Mouse (Mus musculus) forebrain, embryonic 16.5 days (tissue): ENCODE results near the gene Slc7a15. TPM values are rescaled to one million over a fixed set of nuclear protein-coding genes. Genes with fewer than 3 reads are reported as not detected.

Source experiments
- ATAC-seq: fragments of 200-750 bp; cut with Nextera tagmentation; 2 replicates; pipeline ENCODE4 v1.8.0; 2017; ENCODE audit warnings: mild to moderate bottlenecking, moderate library complexity
- H3K27ac ChIP-seq: fragments of 300-500 bp; sonication (generic); 2 replicates; pipeline ENCODE4 v1.5.1; 2014; ENCODE audit warnings: low read length, control low read depth
- H3K27me3 ChIP-seq: fragments of 300-500 bp; sonication (generic); replicated peaks from 2 replicates; pipeline ENCODE4 v1.6.1; 2014; ENCODE audit warnings: low read length; ENCODE audit not compliant: control insufficient read depth, insufficient read depth
- H3K36me3 ChIP-seq: fragments of 300-500 bp; sonication (generic); 2 replicates; pipeline ENCODE4 v1.6.1; 2014; ENCODE audit not compliant: control insufficient read depth, insufficient read depth
- H3K4me1 ChIP-seq: fragments of 300-500 bp; sonication (generic); replicated peaks from 2 replicates; pipeline ENCODE4 v1.6.1; 2014; ENCODE audit warnings: low read length; ENCODE audit not compliant: control insufficient read depth, insufficient read depth
- H3K4me2 ChIP-seq: fragments of 300-500 bp; sonication (generic); 2 replicates; pipeline ENCODE4 v1.6.1; 2014; ENCODE audit warnings: mild to moderate bottlenecking, low read length, control low read depth
- H3K4me3 ChIP-seq: fragments of 300-500 bp; sonication (generic); replicated peaks from 2 replicates; pipeline ENCODE4 v1.5.1; 2014; ENCODE audit warnings: mild to moderate bottlenecking, low read length, control low read depth
- H3K9ac ChIP-seq: fragments of 300-500 bp; sonication (generic); replicated peaks from 2 replicates; pipeline ENCODE4 v1.6.1; 2014; ENCODE audit warnings: low read depth, low read length, control low read depth
- H3K9me3 ChIP-seq: fragments of 300-500 bp; sonication (generic); 2 replicates; pipeline ENCODE4 v1.6.1; 2016; ENCODE audit warnings: low read length; ENCODE audit not compliant: control insufficient read depth
- WGBS: fragments of 180-500 bp; shearing (Covaris S2); extraction: QIAGEN DNeasy Blood & Tissue Kit; methylation state at CpG from one replicate; pipeline ENCODE4 v1.1.7; 2014; 5-methylcytosine and 5-hydroxymethylcytosine counted together
- polyA plus RNA-seq: library from polyadenylated mRNA; unstranded; fragments of >200 nt; fragmentation: Nextera tagmentation; extraction: Ambion mirVana; gene quantifications from 2 replicates; pipeline ENCODE4 v1.2.1, GENCODE M21; 2015

Slc7a15 gene
- polyA plus RNA-seq, 1 experiment from 2014 or later, result not detected

DNA sequence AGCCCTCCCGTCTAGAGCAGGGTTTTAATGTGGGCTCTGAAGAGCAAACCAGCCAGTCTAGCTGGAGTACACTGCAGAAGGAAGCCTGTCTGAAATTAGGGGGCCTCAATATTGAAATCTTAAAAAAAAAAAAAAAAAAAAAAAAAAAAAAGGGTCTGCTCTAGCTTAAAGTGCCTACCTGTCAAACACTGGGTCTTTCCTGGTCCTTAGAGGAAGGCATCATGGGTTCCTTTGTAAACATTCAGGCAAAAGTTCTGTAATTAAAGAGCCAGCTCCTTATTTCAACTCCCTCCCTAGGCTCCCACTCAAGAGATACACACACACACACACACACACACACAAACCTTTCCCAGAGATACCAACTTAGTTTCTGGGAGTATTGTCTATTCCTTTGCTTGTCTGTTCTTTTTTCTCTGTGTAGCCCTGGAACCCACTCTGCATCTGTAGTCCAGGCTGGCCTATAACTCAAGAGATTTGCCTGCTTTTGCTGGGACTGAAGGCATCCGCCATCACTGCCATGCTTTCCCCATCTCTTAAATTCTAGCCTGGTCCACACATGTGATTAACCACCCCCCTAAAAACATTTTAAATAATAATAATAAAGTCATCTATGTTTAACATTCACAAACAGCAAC lies 102.1 kb downstream of the Slc7a15 start:
- no peak for ATAC-seq
- peak overlapping the region; percentile 39 for H3K27ac ChIP-seq

DNA sequence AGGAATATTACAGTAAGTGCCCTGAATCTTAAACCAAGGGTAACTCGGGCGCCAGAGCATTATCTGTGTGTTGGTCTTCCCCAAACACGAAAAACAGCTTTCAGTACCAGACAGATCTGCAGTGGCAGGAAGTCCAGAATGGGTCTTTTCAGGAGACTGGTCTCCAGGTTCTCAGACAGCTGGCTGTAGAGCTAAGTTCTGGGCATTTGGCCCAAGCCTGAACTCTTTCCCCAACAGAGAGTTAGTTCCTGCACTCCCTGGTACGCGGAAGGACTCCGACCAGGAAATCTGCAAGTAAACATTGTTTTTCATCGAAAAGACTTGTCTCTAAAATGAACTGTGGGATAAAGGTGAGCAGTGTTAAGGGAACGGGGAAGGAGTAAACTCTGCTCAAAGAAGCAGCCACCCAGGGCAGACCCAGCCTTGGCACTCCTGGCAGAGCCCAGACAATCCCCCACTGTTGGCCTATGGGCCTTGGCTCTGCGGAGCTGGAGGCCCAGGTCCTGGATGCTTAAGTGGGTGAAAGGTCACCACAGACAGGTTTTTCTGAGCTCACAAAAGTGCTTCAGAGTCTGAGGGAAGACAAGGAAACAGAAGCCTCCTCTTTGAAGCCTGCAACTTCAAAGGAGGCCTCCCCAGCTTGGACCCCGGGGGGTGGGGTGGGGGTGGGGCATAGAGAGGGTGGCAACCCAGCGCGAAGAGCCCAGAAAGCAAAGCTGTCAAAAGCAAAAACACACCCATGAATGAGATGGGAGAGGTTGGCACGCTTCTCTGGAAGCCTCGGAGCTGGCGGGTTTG lies 102.8 kb downstream of the Slc7a15 start:
- H3K4me1 ChIP-seq, result peaks cover 33% of the 10 kb centered on the region
- no peak overlapping the region; the same call in 1 of the 2 replicates for H3K9ac ChIP-seq
- WGBS, result 29% methylated on average over 15 of the region's 15 CpGs

More for the DNA sequence above, 102.1 kb downstream of the Slc7a15 start:
- H3K4me2 ChIP-seq, result peak overlapping the region; percentile 88
- 39% methylated on average over 2 of the region's 2 CpGs for WGBS
- H3K4me1 ChIP-seq, result peaks cover 38% of the 10 kb centered on the region
- no peaks in the 10 kb centered on the region for H3K9me3 ChIP-seq
- H3K4me3 ChIP-seq, result peak overlapping the region; percentile 21
- no peaks in the 10 kb centered on the region for H3K27me3 ChIP-seq
- no peak overlapping the region; the same call in 1 of the 2 replicates for H3K9ac ChIP-seq
- H3K36me3 ChIP-seq, result no peaks in the 10 kb centered on the region

DNA sequence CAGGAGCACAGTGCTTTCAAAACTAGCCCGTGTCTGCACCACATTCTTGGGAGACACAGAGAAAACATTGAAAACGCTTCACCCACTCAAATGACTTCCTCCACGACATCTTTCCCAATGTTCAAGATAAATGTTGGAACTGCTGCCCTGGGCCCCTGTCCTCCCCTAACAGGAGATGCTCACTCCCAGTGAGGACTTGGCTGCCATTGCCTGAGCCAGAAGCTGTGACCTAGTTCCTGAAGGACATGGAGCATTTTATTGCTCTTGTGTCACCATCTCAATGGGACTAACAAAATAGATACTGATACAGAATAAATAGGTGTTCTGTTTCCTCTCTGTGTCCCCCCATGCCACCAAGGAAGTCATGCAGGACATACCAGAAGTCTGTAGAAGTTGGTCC lies 104.2 kb downstream of the Slc7a15 start:
- no peaks in the 10 kb centered on the region for H3K36me3 ChIP-seq
- H3K9ac ChIP-seq, result no peak overlapping the region
- H3K9me3 ChIP-seq, result no peaks in the 10 kb centered on the region
- no peak for ATAC-seq
- peaks cover 25% of the 10 kb centered on the region for H3K4me1 ChIP-seq
- H3K4me2 ChIP-seq, result no peak overlapping the region
- H3K27ac ChIP-seq, result no peak overlapping the region
- H3K27me3 ChIP-seq, result no peaks in the 10 kb centered on the region
- no peak overlapping the region for H3K4me3 ChIP-seq
- 93% methylated on average over 3 of the region's 3 CpGs for WGBS

More for the DNA sequence above, 102.8 kb downstream of the Slc7a15 start:
- Histone ChIP-seq H3K36me3 (no peaks in the 10 kb centered on the region), H3K27me3 (no peaks in the 10 kb centered on the region), H3K27ac (peak overlapping the region; percentile 39), H3K4me3 (peak overlapping the region; percentile 5; the same call in 1 of the 2 replicates), H3K4me2 (peak overlapping the region; percentile 88), H3K9me3 (no peaks in the 10 kb centered on the region)
- no peak for ATAC-seq

DNA sequence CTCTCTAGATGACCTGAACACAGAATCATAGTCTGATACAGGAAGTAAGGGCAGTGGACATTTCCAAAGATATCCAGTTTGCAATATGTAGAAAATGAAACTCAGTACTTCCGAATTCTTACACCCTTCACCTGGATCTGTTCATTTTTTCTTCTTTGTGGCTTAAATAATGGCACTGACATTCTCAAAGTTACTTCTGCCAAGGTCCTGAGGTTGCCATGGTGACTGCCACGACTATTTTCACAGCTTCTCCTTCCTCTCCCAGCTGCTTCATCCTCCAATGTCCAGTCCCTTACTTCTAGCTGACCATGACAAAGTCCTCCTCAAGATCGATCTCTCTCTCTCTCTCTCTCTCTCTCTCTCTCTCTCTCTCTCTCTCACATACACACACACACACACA lies 105.5 kb downstream of the Slc7a15 start:
- Histone ChIP-seq H3K4me1 (peaks cover 23% of the 10 kb centered on the region), H3K36me3 (no peaks in the 10 kb centered on the region), H3K4me2 (no peak overlapping the region), H3K4me3 (no peak overlapping the region), H3K9ac (no peak overlapping the region), H3K9me3 (no peaks in the 10 kb centered on the region), H3K27me3 (no peaks in the 10 kb centered on the region), H3K27ac (no peak overlapping the region)
- 52% methylated on average over 3 of the region's 3 CpGs for WGBS
- ATAC-seq, result no peak

DNA sequence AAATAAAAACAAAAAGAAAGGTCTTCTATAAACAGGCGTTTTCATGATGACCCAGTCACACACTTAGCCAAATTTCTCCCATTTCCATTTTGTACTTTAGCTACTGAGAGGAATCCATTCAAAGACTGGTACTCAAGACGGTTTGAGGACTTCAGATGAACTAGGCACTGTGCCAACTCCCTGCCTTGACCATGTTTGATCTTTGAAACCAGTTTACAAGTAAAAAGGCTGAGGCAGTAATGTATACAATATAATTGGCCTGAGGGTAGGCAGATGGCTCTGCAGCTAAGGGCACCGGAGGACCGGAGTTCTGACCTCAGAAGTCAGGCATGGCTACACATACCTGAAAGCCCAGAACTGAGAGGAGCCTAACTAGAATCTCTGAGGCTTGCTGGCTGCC lies 109.8 kb downstream of the Slc7a15 start:
- 20% methylated on average over 4 of the region's 4 CpGs for WGBS
- no peak overlapping the region for H3K9ac ChIP-seq
- no peak overlapping the region for H3K27ac ChIP-seq

DNA sequence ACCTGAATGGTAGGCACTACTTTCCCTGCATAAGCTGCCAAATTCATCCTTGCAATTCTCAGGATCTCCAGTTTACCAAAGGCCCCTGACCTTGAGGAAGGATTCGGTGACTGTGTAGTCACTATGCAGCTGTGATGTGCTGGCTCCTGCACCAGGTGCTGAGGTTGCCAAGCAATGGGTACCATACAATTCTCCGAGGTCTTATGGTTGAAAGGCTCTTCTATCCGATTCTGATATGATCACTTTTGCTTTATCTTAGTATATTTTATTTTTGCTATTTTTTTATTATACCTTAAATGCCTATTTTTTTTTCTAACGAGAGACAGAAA lies 110.2 kb downstream of the Slc7a15 start:
- no peak overlapping the region for H3K4me3 ChIP-seq
- ATAC-seq, result no peak
- no peak overlapping the region for H3K27ac ChIP-seq
- no peaks in the 10 kb centered on the region for H3K9me3 ChIP-seq
- H3K4me1 ChIP-seq, result peaks cover 4% of the 10 kb centered on the region; the same call in 1 of the 2 replicates
- H3K4me2 ChIP-seq, result no peak overlapping the region
- no peak overlapping the region for H3K9ac ChIP-seq
- H3K27me3 ChIP-seq, result no peaks in the 10 kb centered on the region
- H3K36me3 ChIP-seq, result no peaks in the 10 kb centered on the region
- 84% methylated on average over 4 of the region's 4 CpGs for WGBS

More for the DNA sequence above, 109.8 kb downstream of the Slc7a15 start:
- H3K4me3 ChIP-seq, result no peak overlapping the region
- no peaks in the 10 kb centered on the region for H3K36me3 ChIP-seq
- peaks cover 4% of the 10 kb centered on the region; the same call in 1 of the 2 replicates for H3K4me1 ChIP-seq
- H3K27me3 ChIP-seq, result no peaks in the 10 kb centered on the region
- no peaks in the 10 kb centered on the region for H3K9me3 ChIP-seq
- no peak for ATAC-seq
- H3K4me2 ChIP-seq, result no peak overlapping the region

DNA sequence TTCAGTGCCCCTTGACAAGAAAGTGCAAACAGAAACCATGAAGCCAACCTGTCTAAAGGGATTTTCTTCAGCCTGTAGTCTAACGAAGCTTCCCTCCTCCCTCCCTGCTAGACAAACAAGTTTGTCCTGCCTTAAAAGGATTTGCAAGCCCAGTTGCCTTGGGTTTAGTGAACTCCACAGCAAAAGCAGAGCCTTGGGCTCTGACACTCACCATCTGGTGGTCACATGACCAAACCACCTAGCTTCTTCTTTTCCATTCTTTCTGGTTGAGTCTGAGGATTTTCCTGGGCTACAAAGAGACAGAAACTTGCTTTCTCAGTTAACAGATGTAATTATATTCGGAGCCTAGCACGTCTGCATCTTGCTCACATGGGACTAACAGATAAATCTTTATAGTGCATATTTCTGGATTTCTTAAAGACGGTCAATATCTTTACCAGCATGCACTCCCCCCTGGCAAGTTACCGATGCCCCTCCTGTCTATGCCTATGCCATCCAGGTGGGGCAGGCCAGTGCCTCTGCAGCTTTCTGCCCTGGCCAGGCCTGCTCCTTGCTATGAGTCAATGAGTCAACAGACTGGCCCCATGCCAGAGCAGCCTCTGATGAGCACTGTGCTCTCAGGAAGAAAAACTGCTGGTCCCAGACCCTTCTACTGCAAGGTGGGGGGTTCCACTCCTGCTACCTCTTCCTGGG lies 110.8 kb downstream of the Slc7a15 start:
- H3K27ac ChIP-seq, result no peak overlapping the region
- 64% methylated on average over 5 of the region's 5 CpGs for WGBS
- no peaks in the 10 kb centered on the region for H3K36me3 ChIP-seq
- no peak overlapping the region for H3K4me2 ChIP-seq
- peaks cover 4% of the 10 kb centered on the region; the same call in 1 of the 2 replicates for H3K4me1 ChIP-seq
- no peak overlapping the region for H3K4me3 ChIP-seq
- no peak overlapping the region for H3K9ac ChIP-seq
- ATAC-seq, result 0 out of 2 replicates have a peak, but pooled peaks have one; percentile 28
- no peaks in the 10 kb centered on the region for H3K9me3 ChIP-seq
- H3K27me3 ChIP-seq, result no peaks in the 10 kb centered on the region

DNA sequence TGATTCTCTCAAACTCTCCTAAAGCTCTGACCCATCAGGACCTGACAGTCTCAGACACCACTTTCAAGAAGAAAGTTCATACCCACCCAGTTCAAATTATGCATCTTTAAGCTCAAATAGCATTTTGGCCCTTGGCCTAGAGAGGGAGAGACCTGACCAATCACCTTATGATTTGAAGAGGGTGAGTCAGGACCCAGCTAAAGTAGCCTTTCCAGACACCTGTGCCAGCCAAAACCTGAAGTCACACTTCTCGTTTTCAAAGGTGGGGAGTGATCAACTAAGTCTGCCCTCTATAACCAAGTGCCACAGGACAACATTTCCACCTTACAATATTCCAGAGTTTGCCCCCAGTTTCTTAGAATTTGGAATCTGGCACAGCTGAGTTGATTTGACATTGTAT lies 111.6 kb downstream of the Slc7a15 start:
- Histone ChIP-seq H3K4me3 (no peak overlapping the region), H3K27me3 (no peaks in the 10 kb centered on the region), H3K27ac (no peak overlapping the region), H3K9me3 (no peaks in the 10 kb centered on the region), H3K9ac (no peak overlapping the region), H3K4me1 (peaks cover 4% of the 10 kb centered on the region; the same call in 1 of the 2 replicates), H3K36me3 (no peaks in the 10 kb centered on the region), H3K4me2 (no peak overlapping the region)
- no peak for ATAC-seq
- 69% methylated on average over 1 of the region's 1 CpGs for WGBS

DNA sequence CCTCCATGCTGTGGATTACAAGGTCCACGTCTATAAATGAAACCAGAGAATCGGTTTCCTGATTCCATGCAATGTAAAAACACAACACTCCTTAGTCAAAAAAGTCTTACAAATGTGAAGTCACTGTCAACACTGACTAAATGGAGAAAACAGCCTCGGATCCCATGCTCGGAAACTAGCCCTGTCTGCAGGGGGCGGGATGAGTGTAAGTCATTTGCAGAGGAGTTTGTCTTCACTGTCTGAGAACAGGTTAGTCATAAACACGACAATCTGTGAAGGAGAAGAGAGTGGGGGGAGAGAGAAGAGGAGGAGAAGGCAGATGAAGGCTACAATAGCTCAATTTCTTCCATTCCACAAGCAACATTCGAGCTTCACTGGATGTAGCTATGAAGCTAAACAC lies 113.6 kb downstream of the Slc7a15 start:
- H3K27ac ChIP-seq, result no peak overlapping the region
- H3K9ac ChIP-seq, result no peak overlapping the region
- WGBS, result 84% methylated on average over 7 of the region's 7 CpGs
- H3K4me3 ChIP-seq, result no peak overlapping the region
- no peaks in the 10 kb centered on the region for H3K36me3 ChIP-seq
- no peak for ATAC-seq
- peaks cover 4% of the 10 kb centered on the region; the same call in 1 of the 2 replicates for H3K4me1 ChIP-seq
- H3K27me3 ChIP-seq, result no peaks in the 10 kb centered on the region
- H3K9me3 ChIP-seq, result no peaks in the 10 kb centered on the region
- no peak overlapping the region for H3K4me2 ChIP-seq
